Mouse (Mus musculus) bone marrow macrophage, adult 2 months (primary cell): Measurements from ENCODE around the gene Cxcl16.
"Not testable (repeated sequence)": the region's sequence is repeated elsewhere in the genome, so short reads cannot be mapped to it uniquely, and the experiment has no call there.

ENCODE experiments used
- CTCF ChIP-seq: IDR thresholded peaks from 2 replicates; pipeline ENCODE4 v1.5.1; 2012; ENCODE audit warnings: low read depth, mild to moderate bottlenecking, low read length, moderate library complexity
- POLR2A ChIP-seq: IDR thresholded peaks from 2 replicates; pipeline ENCODE4 v1.6.1; 2012; ENCODE audit warnings: mild to moderate bottlenecking, low read depth, low read length, borderline replicate concordance

DNA sequence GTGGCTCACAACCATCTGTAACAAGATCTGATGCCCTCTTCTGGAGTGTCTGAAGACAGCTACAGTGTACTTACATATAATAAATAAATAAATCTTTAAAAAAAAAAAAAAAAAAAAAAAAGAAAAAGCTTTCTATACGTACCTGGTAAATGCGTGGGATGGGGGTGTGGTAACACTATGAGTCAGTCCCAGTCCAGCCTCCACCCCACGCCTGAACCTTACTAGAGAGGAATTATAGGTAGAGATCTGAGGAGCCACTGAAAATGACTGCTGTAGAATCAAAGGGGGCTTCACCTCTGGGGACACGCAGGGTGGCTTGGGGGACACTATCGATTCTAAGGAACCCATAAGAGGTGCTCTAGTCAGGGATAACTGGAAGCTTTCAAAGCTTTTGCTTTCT is 13.5 kb upstream of the Cxcl16 start:
- not testable (repeated sequence) for TF ChIP-seq CTCF, POLR2A
